ENCODE assay signal across 8 mouse cellular contexts in the genomic region with DNA sequence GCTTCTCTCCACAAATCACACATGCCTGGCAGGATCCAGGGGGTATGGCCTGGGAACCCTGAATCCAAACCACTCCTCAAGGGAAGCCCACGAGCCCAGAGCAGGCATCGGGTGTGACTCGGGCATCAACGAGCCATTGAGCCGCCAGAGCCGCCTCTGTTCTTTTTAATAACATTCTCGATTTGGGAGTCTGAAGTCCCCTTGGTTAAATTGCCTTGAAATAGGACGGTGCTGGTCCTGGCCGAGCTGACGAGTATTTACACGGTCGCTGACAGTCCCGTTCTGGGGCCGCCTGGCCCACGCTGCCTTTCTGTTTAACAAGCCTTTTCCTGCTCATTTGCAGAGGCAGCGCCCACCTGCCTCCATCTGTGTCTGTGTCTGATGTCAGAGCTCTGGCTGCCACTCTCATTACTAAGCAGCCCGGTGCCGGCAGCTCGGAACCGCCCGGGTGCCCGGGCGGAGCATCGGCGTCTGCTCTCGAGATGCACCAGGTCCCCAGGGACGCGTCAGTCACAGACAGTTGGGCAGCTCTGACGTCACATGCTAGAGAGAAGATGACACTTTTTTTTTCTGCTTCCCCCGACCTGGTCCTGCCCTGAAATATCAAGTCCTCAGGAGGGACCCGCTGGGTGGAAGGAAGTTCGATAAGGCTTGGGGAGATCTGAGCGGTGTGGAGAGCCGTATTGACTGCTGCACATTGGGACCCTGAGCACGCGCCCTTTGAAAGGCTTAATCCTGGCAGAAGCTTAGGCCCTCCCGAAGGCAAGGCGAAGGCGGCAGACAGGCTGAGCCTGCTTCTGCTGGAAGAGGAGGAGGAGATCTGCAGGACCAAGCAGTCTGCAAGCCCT. TPM values are rescaled to one million over a fixed set of nuclear protein-coding genes. Genes with fewer than 3 reads are reported as not detected.
DNase-seq lines count a peak whose midpoint lies in the region; ATAC-seq and TF ChIP-seq lines count a peak whose summit lies in the region.
"Had no signal": no experiment of that assay in that cellular context is flagged by ENCODE, and none has a peak within 500 bp of the region (broad histone marks: within the 10 kb centered on the region; RNA-seq: fewer than 3 reads in every experiment).

No protein-coding gene starts in this region.

- H3K36me3 ChIP-seq in C2C12 (ENCODE audit: control insufficient read depth, insufficient read depth): no peaks in the 10 kb centered on the region
- H3K36me3 ChIP-seq in forebrain, embryonic 14.5 days (ENCODE audit: control insufficient read depth, insufficient read depth, low read length): no peaks in the 10 kb centered on the region
- H3K36me3 ChIP-seq in lung, postnatal 0 days (ENCODE audit: insufficient read depth, low read length): no peaks in the 10 kb centered on the region

- peak overlapping the region; percentile 35; the same call in 1 of the 2 replicates for H3K27ac ChIP-seq in forebrain, embryonic 14.5 days (ENCODE audit: low read depth, low read length)
- no peak overlapping the region for H3K27ac ChIP-seq in lung, postnatal 0 days (ENCODE audit: low read length)

- H3K79me2 ChIP-seq in C2C12 (ENCODE audit: control insufficient read depth, insufficient read depth): no peaks in the 10 kb centered on the region

- H3ac ChIP-seq in C2C12 (ENCODE audit: control insufficient read depth, insufficient read length, low read depth): peak overlapping the region; percentile 45

- no peak for TF ChIP-seq CTCF in C2C12 (IDR thresholded peaks at IDR 0.05; ENCODE audit: control insufficient read depth, insufficient read depth, insufficient read length)
- TF ChIP-seq CTCF in lung, postnatal 0 days (IDR thresholded peaks at IDR 0.05): no peak

- DNase-seq in MN1 (ENCODE audit: low spot score): peak; percentile 83
- peak; percentile 79 for DNase-seq in forebrain, embryonic 14.5 days (ENCODE audit: low spot score)
- peak; percentile 92 for DNase-seq in layer of hippocampus, adult 9-11 months
- DNase-seq in lung, postnatal 0 days (ENCODE audit: low spot score): peak; percentile 44
- DNase-seq in right cerebral cortex, adult 18-20 months: peak; percentile 86
- no peak for DNase-seq in thymus, adult 18-20 months

- H3K79me3 ChIP-seq in C2C12 (ENCODE audit: low read depth): no peaks in the 10 kb centered on the region

- no peaks in the 10 kb centered on the region for H3K9me3 ChIP-seq in forebrain, embryonic 14.5 days (replicated peaks; ENCODE audit: control insufficient read depth, low read length)
- no peaks in the 10 kb centered on the region for H3K9me3 ChIP-seq in lung, postnatal 0 days (ENCODE audit: low read length)

- peak overlapping the region; percentile 54 for H3K4me2 ChIP-seq in forebrain, embryonic 14.5 days (ENCODE audit: low read length)
- peak overlapping the region; percentile 32; the same call in 1 of the 2 replicates for H3K4me2 ChIP-seq in lung, postnatal 0 days (replicated peaks; ENCODE audit: low read depth, low read length)

- no peaks in the 10 kb centered on the region for H3K27me3 ChIP-seq in C2C12 (ENCODE audit: control insufficient read depth, insufficient read depth, insufficient read length)
- H3K27me3 ChIP-seq in forebrain, embryonic 14.5 days (replicated peaks; ENCODE audit: control insufficient read depth, insufficient read depth, low read length): 0 out of 2 replicates have a peak, but pooled peaks cover 4% of the 10 kb centered on the region
- H3K27me3 ChIP-seq in lung, postnatal 0 days (replicated peaks; ENCODE audit: insufficient read depth, low read length): 0 out of 2 replicates have a peak, but pooled peaks cover 7% of the 10 kb centered on the region

- no peak overlapping the region for H3K4me3 ChIP-seq in C2C12 (ENCODE audit: insufficient read depth, poor library complexity, severe bottlenecking)
- H3K4me3 ChIP-seq in forebrain, embryonic 14.5 days (ENCODE audit: low read depth, low read length): peak overlapping the region; percentile 17
- no peak overlapping the region for H3K4me3 ChIP-seq in lung, postnatal 0 days (ENCODE audit: low read depth, low read length)
- H3K4me3 ChIP-seq: erythroblast, embryonic 14.5 days had no signal

- peaks cover 21% of the 10 kb centered on the region for H3K4me1 ChIP-seq in forebrain, embryonic 14.5 days (ENCODE audit: control insufficient read depth, insufficient read depth, low read length)
- H3K4me1 ChIP-seq in lung, postnatal 0 days (ENCODE audit: insufficient read depth, low read depth, low read length): no peaks in the 10 kb centered on the region; the same call in 1 of the 2 replicates

- 6% methylated on average over 39 of the region's 39 CpGs for WGBS in forebrain, embryonic 14.5 days
- 11% methylated on average over 39 of the region's 39 CpGs for WGBS in lung, postnatal 0 days

- peak; percentile 79 for ATAC-seq in forebrain, embryonic 14.5 days
- ATAC-seq in lung, postnatal 0 days: peak; percentile 28

- H3K9ac ChIP-seq in forebrain, embryonic 14.5 days (ENCODE audit: low read length): peak overlapping the region; percentile 26; the same call in 1 of the 2 replicates
- no peak overlapping the region for H3K9ac ChIP-seq in lung, postnatal 0 days (replicated peaks; ENCODE audit: low read depth)

- TF ChIP-seq EP300 in lung, postnatal 0 days (IDR thresholded peaks at IDR 0.05): no peak

TF ChIP-seq in C2C12, 6 proteins besides CTCF, POLR2A, EP300 and RAD21:
- TF ChIP-seq FOSL1 (IDR thresholded peaks at IDR 0.05; ENCODE audit: insufficient read depth, low read length, poor library complexity, severe bottlenecking): no peak
- TF ChIP-seq CEBPB (IDR thresholded peaks at IDR 0.05; ENCODE audit: low read depth): no peak
- no peak for TF ChIP-seq USF1 (IDR thresholded peaks at IDR 0.05; ENCODE audit: low read depth)
- no peak for TF ChIP-seq MAX (IDR thresholded peaks at IDR 0.05)
- no peak for TF ChIP-seq MYOG (IDR thresholded peaks at IDR 0.05; ENCODE audit: control insufficient read depth, extremely low read depth, insufficient read length)
- no peak for TF ChIP-seq MYOD1 (IDR thresholded peaks at IDR 0.05; ENCODE audit: control insufficient read depth, insufficient read length, low read depth)

RNA-seq across cellular contexts. Expression of gene Qrfp, which starts 12.4 kb away (rescaled TPM):
- 4.1 TPM for polyA plus RNA-seq in C2C12 (2012; fragmentation: generic; extraction: Trizol)
- polyA plus RNA-seq in forebrain, embryonic 14.5 days (2014; fragmentation: Nextera tagmentation; extraction: Ambion mirVana): 0.11 and 0.19 TPM in 2 replicates
- polyA plus RNA-seq in lung, postnatal 0 days (2015; fragmentation: Nextera tagmentation; extraction: Ambion mirVana): 0.04 and 0.13 TPM in 2 replicates
- polyA plus RNA-seq: erythroblast, embryonic 14.5 days had no signal

RNA-seq across cellular contexts. Expression of gene Fibcd1, which starts 23.1 kb away (rescaled TPM):
- 1.1 TPM for polyA plus RNA-seq in C2C12 (2012; fragmentation: generic; extraction: Trizol)
- 3.0 and 3.3 TPM in 2 replicates for polyA plus RNA-seq in forebrain, embryonic 14.5 days (2014; fragmentation: Nextera tagmentation; extraction: Ambion mirVana)
- polyA plus RNA-seq in lung, postnatal 0 days (2015; fragmentation: Nextera tagmentation; extraction: Ambion mirVana): 0.02 and 0.08 TPM in 2 replicates
- polyA plus RNA-seq: erythroblast, embryonic 14.5 days had no signal

Comparison
In these comparisons a context has a peak if more than half of its experiments do, and no peak if none do; other contexts are left out.
1. DNase-seq: peak in MN1 (single experiment), forebrain, embryonic 14.5 days (single experiment), layer of hippocampus, adult 9-11 months (single experiment), lung, postnatal 0 days (single experiment) and right cerebral cortex, adult 18-20 months (single experiment); none in thymus, adult 18-20 months (0 of 2).